Mouse (Mus musculus): ENCODE data around the gene Lrrc57. TPM values are rescaled to one million over a fixed set of nuclear protein-coding genes. Genes with fewer than 3 reads are reported as not detected.
"Not testable (repeated sequence)": the region's sequence is repeated elsewhere in the genome, so short reads cannot be mapped to it uniquely, and the experiment has no call there.

The Lrrc57 gene
- polyA plus RNA-seq, 1 experiment from 2014 or later, result 34.8 TPM

DNA sequence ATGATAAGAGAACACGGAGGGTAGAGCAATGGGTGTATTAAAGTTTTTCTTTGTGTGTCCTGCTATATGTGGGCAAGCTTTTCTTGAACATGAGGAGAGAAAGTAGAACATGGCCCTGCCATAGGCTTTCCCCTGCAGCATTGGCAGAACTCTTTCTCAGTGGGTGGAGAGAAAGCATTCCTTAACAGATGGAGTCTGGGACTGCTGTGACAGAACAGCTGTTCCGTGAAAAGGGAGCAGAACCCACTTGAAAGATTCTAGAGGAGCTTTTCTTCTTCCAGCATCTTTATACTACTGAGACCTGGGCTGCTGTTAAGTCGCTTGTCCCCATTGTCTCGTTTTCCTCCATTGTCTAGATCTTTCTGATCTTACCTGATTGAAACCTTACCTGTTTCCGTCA is 19.6 kb downstream of the Lrrc57 start:
- Histone ChIP-seq H3K9me3 (no peaks in the 10 kb centered on the region), H3K4me1 (replicated peaks) (no peaks in the 10 kb centered on the region), H3K4me2 (no peak overlapping the region), H3K27me3 (no peaks in the 10 kb centered on the region), H3K4me3 (no peak overlapping the region), H3K36me3 (peaks cover 31% of the 10 kb centered on the region), H3K9ac (no peak overlapping the region), H3K27ac (replicated peaks) (no peak overlapping the region)
- no peak for ATAC-seq (ENCODE audit: low FRiP score, low read depth)
- 85% methylated on average over 5 of the region's 5 CpGs for WGBS

DNA sequence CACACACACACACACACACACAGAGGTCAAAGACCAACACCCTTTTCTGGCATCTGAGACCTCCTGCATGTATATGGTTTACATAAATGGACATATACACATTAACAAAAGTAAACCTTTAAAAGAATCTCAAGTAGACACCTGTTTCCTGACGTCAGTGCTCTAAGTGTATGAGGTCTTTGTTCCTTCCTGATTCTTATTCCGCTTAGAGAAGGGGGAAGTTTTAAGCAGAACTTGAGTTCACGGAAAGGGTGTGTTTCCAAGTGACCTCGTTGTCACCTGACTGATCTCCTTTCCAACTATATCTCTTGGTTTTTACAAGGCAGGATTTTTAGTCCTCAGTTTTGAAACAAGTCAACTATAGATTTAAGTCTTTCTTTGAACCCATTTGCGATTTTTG is 31.0 kb downstream of the Lrrc57 start:
- Histone ChIP-seq H3K36me3 (peaks cover 2% of the 10 kb centered on the region; the same call in 1 of the 2 replicates), H3K4me2 (no peak overlapping the region), H3K9ac (no peak overlapping the region), H3K27me3 (no peaks in the 10 kb centered on the region), H3K9me3 (no peaks in the 10 kb centered on the region), H3K4me3 (no peak overlapping the region), H3K4me1 (replicated peaks) (no peaks in the 10 kb centered on the region), H3K27ac (replicated peaks) (no peak overlapping the region)
- 88% methylated on average over 5 of the region's 5 CpGs for WGBS
- ATAC-seq (ENCODE audit: low FRiP score, low read depth), result no peak

DNA sequence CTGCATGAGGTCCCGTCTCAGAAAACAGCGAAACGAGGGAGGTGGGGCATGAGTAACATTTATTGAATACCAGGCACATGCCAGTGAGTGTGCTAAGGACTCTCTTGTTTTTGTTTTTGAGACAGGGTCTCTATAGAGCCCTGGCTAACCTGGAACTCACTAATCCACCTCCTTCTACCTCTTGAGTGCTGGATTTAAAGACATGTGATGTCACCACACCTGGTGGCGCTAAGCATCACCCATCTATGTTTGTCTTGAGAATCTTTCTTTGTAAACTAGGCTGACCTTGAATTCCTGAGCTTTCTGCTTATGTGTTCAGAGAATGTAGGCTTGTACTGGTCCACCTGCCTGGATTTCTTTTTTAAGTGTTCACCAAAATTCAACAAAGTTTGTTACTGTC is 31.5 kb downstream of the Lrrc57 start:
- 89% methylated on average over 4 of the region's 4 CpGs for WGBS
- Histone ChIP-seq H3K9me3 (no peaks in the 10 kb centered on the region), H3K4me2 (no peak overlapping the region), H3K27ac (replicated peaks) (no peak overlapping the region), H3K27me3 (no peaks in the 10 kb centered on the region), H3K4me3 (no peak overlapping the region), H3K36me3 (peaks cover 2% of the 10 kb centered on the region; the same call in 1 of the 2 replicates), H3K4me1 (replicated peaks) (no peaks in the 10 kb centered on the region), H3K9ac (no peak overlapping the region)
- no peak for ATAC-seq (ENCODE audit: low FRiP score, low read depth)

DNA sequence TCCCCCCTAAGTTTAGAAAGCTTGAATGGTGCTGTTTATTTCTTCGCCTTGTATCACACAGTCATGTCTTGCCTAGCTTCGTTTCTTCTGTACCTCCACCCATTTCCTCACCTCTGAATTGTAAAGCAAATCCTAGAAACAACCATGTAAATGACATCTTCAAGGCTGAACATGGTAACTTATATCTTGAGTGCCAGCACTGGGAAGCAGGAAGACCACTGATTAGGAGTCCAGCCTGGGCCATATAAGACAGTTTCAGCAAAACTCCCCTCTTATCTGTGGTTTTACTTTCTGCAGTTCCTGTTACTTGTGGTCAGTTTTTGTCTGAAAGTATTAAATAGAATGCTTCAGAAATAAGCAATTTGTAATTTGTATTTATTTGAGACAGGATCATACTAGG is 33.3 kb downstream of the Lrrc57 start:
- Histone ChIP-seq H3K27ac (replicated peaks) (no peak overlapping the region), H3K4me1 (replicated peaks) (no peaks in the 10 kb centered on the region), H3K36me3 (peaks cover 2% of the 10 kb centered on the region; the same call in 1 of the 2 replicates), H3K4me2 (no peak overlapping the region), H3K9ac (no peak overlapping the region), H3K4me3 (no peak overlapping the region), H3K27me3 (no peaks in the 10 kb centered on the region), H3K9me3 (no peaks in the 10 kb centered on the region)
- ATAC-seq (ENCODE audit: low FRiP score, low read depth), result no peak
- WGBS, result 93% methylated on average over 2 of the region's 2 CpGs

DNA sequence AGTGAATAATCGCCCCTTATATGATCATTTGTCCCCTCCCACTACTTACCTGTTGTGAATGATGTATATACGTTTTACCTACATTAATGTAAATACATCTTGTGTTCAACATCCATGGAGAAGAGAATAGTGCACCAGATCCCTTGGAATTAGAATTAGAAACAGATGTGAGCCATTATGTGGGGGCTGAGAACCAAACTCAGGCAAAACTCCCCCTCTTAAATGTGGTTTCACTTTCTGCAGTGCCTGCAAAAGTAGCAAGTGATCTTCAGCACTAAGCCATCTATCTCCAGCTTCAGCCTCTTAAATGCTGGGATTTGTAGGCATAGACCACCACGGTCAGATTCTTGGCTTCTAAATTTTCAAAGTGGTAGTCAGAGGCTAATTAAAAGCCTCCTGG is 34.2 kb downstream of the Lrrc57 start:
- Histone ChIP-seq H3K4me3 (no peak overlapping the region), H3K9ac (no peak overlapping the region), H3K4me2 (no peak overlapping the region), H3K36me3 (peaks cover 2% of the 10 kb centered on the region; the same call in 1 of the 2 replicates), H3K27me3 (no peaks in the 10 kb centered on the region), H3K27ac (replicated peaks) (no peak overlapping the region), H3K9me3 (no peaks in the 10 kb centered on the region), H3K4me1 (replicated peaks) (no peaks in the 10 kb centered on the region)
- 93% methylated on average over 3 of the region's 3 CpGs for WGBS
- ATAC-seq (ENCODE audit: low FRiP score, low read depth), result no peak

DNA sequence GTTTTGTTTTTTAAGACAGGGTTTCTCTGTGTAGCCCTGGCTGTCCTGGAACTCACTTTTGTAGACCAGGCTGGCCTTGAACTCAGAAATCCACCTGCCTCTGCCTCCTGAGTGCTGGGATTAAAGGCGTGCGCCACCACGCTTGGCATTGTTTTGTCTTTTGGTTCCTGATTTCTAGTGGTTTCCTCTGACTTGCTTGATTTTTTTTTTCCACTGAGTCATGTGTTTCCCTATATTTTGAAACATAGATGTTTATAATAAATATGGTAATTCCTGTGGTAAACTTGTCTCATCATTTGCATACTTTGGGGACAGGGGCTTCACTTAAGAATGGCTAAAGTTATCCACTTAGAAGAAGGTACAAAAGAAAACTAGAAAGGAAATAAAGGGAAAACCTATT is 37.2 kb downstream of the Lrrc57 start:
- not testable (repeated sequence) for H3K27ac ChIP-seq (replicated peaks); H3K9ac ChIP-seq; ATAC-seq (ENCODE audit: low FRiP score, low read depth); H3K4me2 ChIP-seq; H3K27me3 ChIP-seq; H3K9me3 ChIP-seq; H3K36me3 ChIP-seq; H3K4me3 ChIP-seq
- peaks cover 14% of the 10 kb centered on the region for H3K4me1 ChIP-seq (replicated peaks)
- WGBS, result 96% methylated on average over 3 of the region's 3 CpGs

DNA sequence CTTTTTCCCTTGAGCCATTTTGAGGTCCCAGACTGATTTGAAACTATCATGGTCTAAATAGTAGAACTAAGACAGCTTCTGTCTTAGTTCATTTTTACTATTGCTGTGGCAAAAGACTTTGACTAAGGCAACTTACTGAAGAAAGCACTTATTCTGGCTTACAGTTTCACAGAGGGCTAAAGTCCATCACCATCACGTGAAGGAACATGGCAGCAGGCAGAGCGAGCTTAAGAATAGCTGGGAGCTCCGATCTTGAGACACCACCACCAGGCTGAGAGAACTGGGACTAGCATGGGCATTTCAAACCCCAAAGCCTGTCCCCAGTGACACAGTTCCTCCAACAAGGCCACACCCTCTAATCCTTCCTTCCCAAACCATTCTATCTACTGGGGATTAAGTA is 38.2 kb downstream of the Lrrc57 start:
- Histone ChIP-seq H3K27me3 (no peaks in the 10 kb centered on the region), H3K27ac (replicated peaks) (no peak overlapping the region), H3K4me1 (replicated peaks) (peaks cover 18% of the 10 kb centered on the region), H3K4me2 (no peak overlapping the region), H3K4me3 (no peak overlapping the region), H3K36me3 (peaks cover 2% of the 10 kb centered on the region; the same call in 1 of the 2 replicates), H3K9ac (no peak overlapping the region), H3K9me3 (no peaks in the 10 kb centered on the region)
- ATAC-seq (ENCODE audit: low FRiP score, low read depth), result no peak
- WGBS, result 98% methylated on average over 3 of the region's 3 CpGs

DNA sequence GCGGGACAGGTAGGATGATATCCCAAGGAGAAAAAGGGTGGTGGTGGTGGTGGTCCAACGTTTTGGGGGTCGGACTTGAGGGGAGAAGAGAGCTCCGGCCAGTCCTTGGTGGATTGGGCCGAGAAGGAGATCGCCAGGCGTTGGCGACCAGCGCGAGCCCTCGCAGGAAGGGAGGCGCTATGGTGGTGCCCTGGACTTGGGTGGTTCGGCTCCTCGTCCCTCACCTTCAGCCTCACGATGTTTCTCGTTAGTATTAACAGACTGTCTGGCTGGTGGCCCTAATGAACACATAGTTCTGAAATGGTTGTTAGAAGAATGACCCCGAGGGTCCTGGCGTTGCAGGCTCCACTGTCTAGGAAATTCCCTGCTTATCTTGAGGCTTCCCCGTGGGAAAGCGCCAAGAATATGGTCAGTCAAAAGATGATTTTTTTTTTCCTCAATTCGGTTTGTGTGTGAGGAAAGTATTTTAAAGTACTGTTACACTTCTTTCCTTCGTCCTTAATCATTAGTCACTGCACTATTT is 41.5 kb downstream of the Lrrc57 start:
- no peaks in the 10 kb centered on the region for H3K27me3 ChIP-seq
- H3K27ac ChIP-seq (replicated peaks), result peak overlapping the region; percentile 79

DNA sequence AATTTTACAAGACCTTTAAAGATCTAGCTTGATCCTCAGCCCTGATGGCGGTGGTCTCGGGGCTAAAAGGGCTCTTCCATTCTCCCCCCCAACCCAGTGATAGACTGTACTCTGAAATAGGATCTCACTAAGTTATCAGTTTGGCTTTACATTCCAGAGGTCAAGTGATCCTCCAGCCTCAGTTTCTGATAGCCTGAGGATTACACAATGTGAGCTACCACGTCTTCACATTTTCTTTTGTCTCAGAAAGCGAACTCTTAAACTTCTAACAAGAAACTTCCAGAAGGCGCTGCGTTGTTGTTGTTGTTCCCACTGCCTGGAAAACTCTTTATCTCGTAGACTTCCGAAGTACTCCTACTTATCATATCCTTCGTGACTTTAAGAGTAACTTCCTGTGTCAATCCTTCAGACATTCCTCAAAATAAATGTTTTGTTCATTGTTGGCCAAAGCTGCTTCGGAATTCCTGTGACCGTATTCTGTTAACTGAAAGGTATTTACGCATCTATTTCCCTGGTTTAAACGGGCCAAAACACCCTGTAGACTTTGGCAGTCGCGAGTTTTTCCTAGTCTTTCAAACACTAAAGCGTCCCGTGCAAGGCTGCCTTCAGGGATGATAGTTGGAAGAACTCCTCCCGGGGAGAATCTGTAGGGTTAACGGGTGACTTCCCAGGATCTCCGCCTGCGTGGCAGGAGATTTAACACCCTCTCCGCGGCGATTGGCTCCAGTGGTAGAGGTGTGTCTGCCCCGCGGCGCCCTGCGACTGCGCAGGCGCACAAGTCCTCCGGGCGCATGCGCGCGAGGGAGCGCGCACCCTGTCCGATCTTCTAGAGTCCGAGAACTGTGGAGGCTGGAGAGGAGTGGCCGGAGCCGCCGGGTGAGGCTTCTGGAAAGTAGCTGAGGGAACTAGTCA is 42.2 kb downstream of the Lrrc57 start, which contains the start of gene Snap23:
Snap23 (plus strand) TSS at position 786 of the 912 bp plus-strand sequence.
- H3K9me3 ChIP-seq, result no peaks in the 10 kb centered on the region
- no peaks in the 10 kb centered on the region for H3K27me3 ChIP-seq
- peak within 1 kb of the TSS; percentile 83 for H3K4me3 ChIP-seq
- H3K36me3 ChIP-seq, result no peaks in the 10 kb centered on the region
- 2% methylated on average over 42 of the region's 42 CpGs for WGBS
- H3K9ac ChIP-seq, result peak within 1 kb of the TSS; percentile 79
- peaks cover 27% of the 10 kb centered on the region for H3K4me1 ChIP-seq (replicated peaks)
- peak within 1 kb of the TSS; percentile 79 for H3K27ac ChIP-seq (replicated peaks)
- ATAC-seq (ENCODE audit: low FRiP score, low read depth), result peak; percentile 94
- peak within 1 kb of the TSS; percentile 63 for H3K4me2 ChIP-seq

More for the DNA sequence above, 41.5 kb downstream of the Lrrc57 start:
- ATAC-seq (ENCODE audit: low FRiP score, low read depth), result peak; percentile 85
- Histone ChIP-seq H3K9ac (peak overlapping the region; percentile 79), H3K9me3 (no peaks in the 10 kb centered on the region), H3K4me2 (peak overlapping the region; percentile 63), H3K4me1 (replicated peaks) (peaks cover 20% of the 10 kb centered on the region), H3K36me3 (no peaks in the 10 kb centered on the region), H3K4me3 (peak overlapping the region; percentile 83)
- under 1% methylated on average over 22 of the region's 22 CpGs for WGBS

DNA sequence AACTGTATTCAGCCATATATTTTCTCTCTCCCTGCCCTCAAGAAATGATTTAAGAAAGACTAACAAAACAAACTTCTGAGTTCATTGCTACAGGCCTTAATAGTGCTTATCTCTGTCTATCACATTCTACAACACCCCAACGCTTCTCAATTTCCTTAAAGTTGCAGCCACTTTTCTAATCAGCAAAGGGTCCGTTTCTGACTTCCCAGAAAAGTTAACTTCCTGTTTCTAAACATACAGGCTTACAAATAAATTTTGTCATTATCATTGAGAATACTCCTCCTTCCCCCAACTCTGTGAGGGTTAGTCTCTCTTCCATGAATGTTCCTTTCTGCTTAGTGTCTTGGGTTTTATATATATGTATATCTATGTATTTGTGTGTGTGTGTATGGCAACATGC is 44.0 kb downstream of the Lrrc57 start:
- WGBS, result 91% methylated on average over 2 of the region's 2 CpGs
- Histone ChIP-seq H3K9ac (no peak overlapping the region), H3K4me1 (replicated peaks) (peaks cover 33% of the 10 kb centered on the region), H3K9me3 (no peaks in the 10 kb centered on the region), H3K4me2 (no peak overlapping the region), H3K4me3 (no peak overlapping the region), H3K27ac (replicated peaks) (no peak overlapping the region), H3K36me3 (no peaks in the 10 kb centered on the region), H3K27me3 (no peaks in the 10 kb centered on the region)
- ATAC-seq (ENCODE audit: low FRiP score, low read depth), result no peak

DNA sequence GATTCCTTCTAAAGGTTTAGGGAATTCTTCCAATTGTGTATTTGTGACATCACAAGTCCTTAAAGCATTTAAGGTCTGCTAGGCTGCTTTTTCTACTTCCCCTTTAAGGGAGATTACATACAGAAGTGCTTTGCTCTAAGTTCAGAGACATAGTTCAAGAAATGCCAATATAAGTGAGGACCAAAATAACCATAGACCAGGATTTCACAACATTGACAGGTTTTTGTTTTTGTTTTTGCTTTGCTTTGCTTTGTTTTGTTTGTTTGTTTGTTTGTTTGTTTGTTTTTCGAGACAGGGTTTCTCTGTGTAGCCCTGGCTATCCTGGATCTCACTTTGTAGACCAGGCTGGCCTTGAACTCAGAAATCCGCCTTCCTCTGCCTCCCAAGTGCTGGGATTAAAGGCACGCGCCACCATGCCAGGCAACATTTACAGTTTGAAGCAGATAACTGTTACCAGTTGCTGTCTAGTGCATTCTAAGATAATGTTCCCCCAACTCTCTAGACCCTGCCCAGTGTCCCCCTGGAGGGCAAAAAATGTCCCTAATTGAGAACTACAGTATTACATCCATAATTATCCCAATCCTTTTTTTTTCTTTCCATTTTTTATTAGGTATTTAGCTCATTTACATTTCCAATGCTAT is 44.7 kb downstream of the Lrrc57 start:
- not testable (repeated sequence) for ATAC-seq (ENCODE audit: low FRiP score, low read depth); H3K9me3 ChIP-seq; H3K27ac ChIP-seq (replicated peaks); H3K9ac ChIP-seq; H3K4me2 ChIP-seq; H3K36me3 ChIP-seq; H3K4me3 ChIP-seq; H3K27me3 ChIP-seq
- H3K4me1 ChIP-seq (replicated peaks), result peaks cover 33% of the 10 kb centered on the region
- 90% methylated on average over 4 of the region's 4 CpGs for WGBS
